Mouse (Mus musculus) CH12.LX (cell line): ENCODE measurements around the gene Adamts7. TPM values are rescaled to one million over a fixed set of nuclear protein-coding genes. Genes with fewer than 3 reads are reported as not detected.

Source experiments
- DNase-seq: peaks from one replicate; pipeline ENCODE4 v3.0.0-alpha.2; 2013; ENCODE audit errors: extremely low read depth
- H3K27ac ChIP-seq: 2 replicates; pipeline ENCODE4 v1.5.1; 2012; ENCODE audit warnings: low read depth, mild to moderate bottlenecking, control low read depth, moderate library complexity; ENCODE audit not compliant: insufficient read depth
- H3K27me3 ChIP-seq: replicated peaks from 2 replicates; pipeline ENCODE3; 2012; ENCODE audit warnings: inconsistent platforms
- H3K36me3 ChIP-seq, 2 experiments: replicated peaks in 1 of 2; 2 replicates each; pipeline versions ENCODE3 to v1.6.1; 2012; ENCODE audit warnings: inconsistent platforms in 1 of 2, low read length in 1 of 2, mild to moderate bottlenecking in 1 of 2, mixed read lengths in 1 of 2, moderate library complexity in 1 of 2; ENCODE audit not compliant: control insufficient read depth in 1 of 2, insufficient read depth in 1 of 2
- H3K4me1 ChIP-seq, 2 experiments: 2 replicates each; pipeline ENCODE4 v1.6.1; 2012; ENCODE audit warnings: inconsistent platforms in 1 of 2, moderate library complexity in 1 of 2; ENCODE audit not compliant: insufficient read depth in 2 of 2, control insufficient read depth in 1 of 2
- H3K4me2 ChIP-seq: 2 replicates; pipeline ENCODE4 v1.6.1; 2012; ENCODE audit warnings: low read depth, mild to moderate bottlenecking, control low read depth; ENCODE audit not compliant: poor library complexity, insufficient read depth, severe bottlenecking
- H3K4me3 ChIP-seq, 3 experiments: fragments of 150-350 bp in 1 of 3; sonication (generic) in 1 of 3; replicated peaks in 1 of 3; 2 replicates each; pipeline versions ENCODE3 to v1.5.1; 2011 to 2012; ENCODE audit warnings: low read depth in 2 of 3, low read length in 2 of 3, mild to moderate bottlenecking in 2 of 3, moderate library complexity in 2 of 3, control low read depth in 1 of 3, improper control_type of control experiment in 1 of 3, inconsistent platforms in 1 of 3, mixed read lengths in 1 of 3; ENCODE audit not compliant: poor library complexity in 1 of 3
- H3K79me2 ChIP-seq: replicated peaks from 2 replicates; pipeline ENCODE4 v1.6.1; 2012; ENCODE audit warnings: mild to moderate bottlenecking, moderate library complexity; ENCODE audit not compliant: control insufficient read depth, poor library complexity, insufficient read depth, severe bottlenecking; ENCODE audit errors: extremely low read depth
- H3K9ac ChIP-seq: 2 replicates; pipeline ENCODE4 v1.6.1; 2012; ENCODE audit warnings: low read depth, mild to moderate bottlenecking, control low read depth, moderate library complexity; ENCODE audit not compliant: insufficient read depth
- H3K9me3 ChIP-seq: replicated peaks from 2 replicates; pipeline ENCODE3; 2012; ENCODE audit warnings: low read length, inconsistent platforms, mixed read lengths
- BHLHE40 ChIP-seq: IDR thresholded peaks from 2 replicates; pipeline ENCODE4 v1.6.1; 2011; ENCODE audit warnings: mild to moderate bottlenecking, low read depth, low read length, improper control_type of control experiment
- CHD1 ChIP-seq: IDR thresholded peaks from 2 replicates; pipeline ENCODE4 v1.6.1; 2012; ENCODE audit warnings: low read depth, low read length, improper control_type of control experiment, inconsistent platforms
- CHD2 ChIP-seq: IDR thresholded peaks from 2 replicates; pipeline ENCODE4 v1.6.1; 2011; ENCODE audit warnings: low read length, improper control_type of control experiment
- CTCF ChIP-seq, 2 experiments: IDR thresholded peaks in 1 of 2; conservative IDR thresholded peaks in 1 of 2; 2 replicates each; pipeline ENCODE4 v1.5.1; 2011 to 2012; ENCODE audit warnings: low read depth in 2 of 2, low read length in 2 of 2, improper control_type of control experiment in 1 of 2, inconsistent platforms in 1 of 2, mild to moderate bottlenecking in 1 of 2, moderate library complexity in 1 of 2
- E2F4 ChIP-seq: IDR thresholded peaks from 2 replicates; pipeline ENCODE4 v1.6.1; 2011; ENCODE audit warnings: low read depth, low read length, improper control_type of control experiment; ENCODE audit not compliant: insufficient replicate concordance
- ELF1 ChIP-seq: IDR thresholded peaks from 2 replicates; pipeline ENCODE4 v1.6.1; 2014; ENCODE audit warnings: low read depth, mild to moderate bottlenecking, inconsistent platforms, low read length, improper control_type of control experiment
- EP300 ChIP-seq: IDR thresholded peaks from 2 replicates; pipeline ENCODE4 v1.6.1; 2011; ENCODE audit warnings: low read length, improper control_type of control experiment
- ETS1 ChIP-seq: conservative IDR thresholded peaks from 2 replicates; pipeline ENCODE4 v1.6.1; 2012; ENCODE audit warnings: low read depth, mild to moderate bottlenecking, inconsistent platforms, low read length, improper control_type of control experiment, moderate library complexity
- GABPA ChIP-seq: IDR thresholded peaks from 2 replicates; pipeline ENCODE4 v1.6.1; 2012; ENCODE audit warnings: low read depth, low read length, improper control_type of control experiment, inconsistent platforms; ENCODE audit not compliant: insufficient replicate concordance
- HCFC1 ChIP-seq: IDR thresholded peaks from 2 replicates; pipeline ENCODE4 v1.6.1; 2012; ENCODE audit warnings: low read depth, mild to moderate bottlenecking, inconsistent platforms, low read length, improper control_type of control experiment
- IRF4 ChIP-seq: IDR thresholded peaks from 2 replicates; pipeline ENCODE4 v1.6.1; 2014; ENCODE audit warnings: low read depth, mild to moderate bottlenecking, inconsistent platforms, low read length, improper control_type of control experiment
- JUN ChIP-seq: IDR thresholded peaks from 2 replicates; pipeline ENCODE4 v1.6.1; 2011; ENCODE audit warnings: low read depth, mild to moderate bottlenecking, low read length, improper control_type of control experiment, moderate library complexity; ENCODE audit not compliant: insufficient read depth
- JUND ChIP-seq: conservative IDR thresholded peaks from 2 replicates; pipeline ENCODE4 v1.6.1; 2011; ENCODE audit warnings: low read depth, low read length, improper control_type of control experiment
- KAT2A ChIP-seq: IDR thresholded peaks from 2 replicates; pipeline ENCODE4 v1.6.1; 2012; ENCODE audit warnings: low read length, improper control_type of control experiment, inconsistent platforms; ENCODE audit not compliant: insufficient replicate concordance
- MAFK ChIP-seq: IDR thresholded peaks from 2 replicates; pipeline ENCODE4 v1.6.1; 2011; ENCODE audit warnings: low read length, improper control_type of control experiment; ENCODE audit not compliant: insufficient replicate concordance
- MAX ChIP-seq: IDR thresholded peaks from 2 replicates; pipeline ENCODE4 v1.6.1; 2011; ENCODE audit warnings: low read length, improper control_type of control experiment
- MAZ ChIP-seq: IDR thresholded peaks from 2 replicates; pipeline ENCODE4 v1.6.1; 2012; ENCODE audit warnings: low read depth, mild to moderate bottlenecking, inconsistent platforms, low read length, improper control_type of control experiment, moderate library complexity
- MEF2A ChIP-seq: IDR thresholded peaks from 2 replicates; pipeline ENCODE4 v1.6.1; 2014; ENCODE audit warnings: low read depth, mild to moderate bottlenecking, inconsistent platforms, low read length, improper control_type of control experiment, borderline replicate concordance
- MXI1 ChIP-seq: IDR thresholded peaks from 2 replicates; pipeline ENCODE4 v1.6.1; 2011; ENCODE audit warnings: mild to moderate bottlenecking, low read depth, low read length, improper control_type of control experiment
- MYC ChIP-seq: IDR thresholded peaks from 2 replicates; pipeline ENCODE4 v1.6.1; 2011; ENCODE audit warnings: low read depth, mild to moderate bottlenecking, improper control_type of control experiment, low read length
- NELFE ChIP-seq: IDR thresholded peaks from 2 replicates; pipeline ENCODE4 v1.6.1; 2011; ENCODE audit warnings: low read depth, low read length, improper control_type of control experiment
- NRF1 ChIP-seq: IDR thresholded peaks from 2 replicates; pipeline ENCODE4 v1.6.1; 2014; ENCODE audit warnings: low read depth, mild to moderate bottlenecking, inconsistent platforms, low read length, improper control_type of control experiment, moderate library complexity
- PAX5 ChIP-seq: IDR thresholded peaks from 2 replicates; pipeline ENCODE4 v1.6.1; 2012; ENCODE audit warnings: low read length, inconsistent platforms, mixed read lengths
- POLR2AphosphoS2 ChIP-seq: IDR thresholded peaks from 2 replicates; pipeline ENCODE4 v1.6.1; 2011; ENCODE audit warnings: low read depth, low read length, improper control_type of control experiment
- RAD21 ChIP-seq: IDR thresholded peaks from 2 replicates; pipeline ENCODE4 v1.6.1; 2011; ENCODE audit warnings: low read depth, mild to moderate bottlenecking, low read length, improper control_type of control experiment, moderate library complexity
- RCOR1 ChIP-seq: conservative IDR thresholded peaks from 2 replicates; pipeline ENCODE4 v1.6.1; 2012; ENCODE audit warnings: low read depth, mild to moderate bottlenecking, inconsistent platforms, low read length, improper control_type of control experiment
- SIN3A ChIP-seq: IDR thresholded peaks from 2 replicates; pipeline ENCODE4 v1.6.1; 2012; ENCODE audit warnings: low read length, improper control_type of control experiment, inconsistent platforms
- SMC3 ChIP-seq: IDR thresholded peaks from 2 replicates; pipeline ENCODE4 v1.6.1; 2011; ENCODE audit warnings: low read depth, low read length, improper control_type of control experiment
- TBP ChIP-seq: conservative IDR thresholded peaks from 2 replicates; pipeline ENCODE4 v1.6.1; 2011; ENCODE audit warnings: low read depth, low read length, improper control_type of control experiment
- TCF12 ChIP-seq: IDR thresholded peaks from 2 replicates; pipeline ENCODE4 v1.6.1; 2014; ENCODE audit warnings: low read depth, mild to moderate bottlenecking, inconsistent platforms, low read length, improper control_type of control experiment
- USF1 ChIP-seq: IDR thresholded peaks from 2 replicates; pipeline ENCODE4 v1.6.1; 2014; ENCODE audit warnings: low read depth, mild to moderate bottlenecking, inconsistent platforms, low read length, improper control_type of control experiment
- ZC3H11A ChIP-seq: IDR thresholded peaks from 2 replicates; pipeline ENCODE4 v1.6.1; 2012; ENCODE audit warnings: low read depth, mild to moderate bottlenecking, inconsistent platforms, low read length, improper control_type of control experiment
- ZMIZ1 ChIP-seq: IDR thresholded peaks from 2 replicates; pipeline ENCODE4 v1.6.1; 2012; ENCODE audit warnings: low read depth, mild to moderate bottlenecking, inconsistent platforms, low read length, improper control_type of control experiment
- ZNF384 ChIP-seq: IDR thresholded peaks from 2 replicates; pipeline ENCODE4 v1.6.1; 2012; ENCODE audit warnings: low read depth, low read length, improper control_type of control experiment, inconsistent platforms
- dilution Hi-C: fragments of 300-500 bp; cut with MboI; formaldehyde crosslinking; loops from 2 replicates; pipeline ENCODE4 v1.14.3; 2020; ENCODE audit warnings: low sequenced_read_pairs; ENCODE audit not compliant: extremely low pct_unique_long_range_greater_than_20kb, extremely low pct_ligation_motif_present
- in situ Hi-C: fragments of 300-500 bp; cut with MboI; formaldehyde crosslinking; loops from 3 replicates; pipeline ENCODE4 v1.14.3; 2019; ENCODE audit warnings: low sequenced_read_pairs, low pct_ligation_motif_present, low pct_unique_long_range_greater_than_20kb, mixed read lengths
- polyA plus RNA-seq: library from polyadenylated mRNA; unstranded; fragments of >175 nt; gene quantifications from 2 replicates; pipeline ENCODE4 v1.2.1, GENCODE M21; 2012; ENCODE audit warnings: low read depth; ENCODE audit not compliant: insufficient read length
- total RNA-seq, 2 experiments: library from RNA; depleted of rRNA; stranded (reverse); fragments of 300-350 nt in 1 of 2; fragments of >200 nt in 1 of 2; gene quantifications; 2 replicates each; pipeline ENCODE4 v1.2.3; 2012 to 2014

The Adamts7 gene
- total and polyA plus RNA-seq, 3 experiments, result 4.7 to 15.7 (median 9.2) TPM

GRCm38 (mm10) chr9:90113651-90114566 lies 49.0 kb upstream of the Adamts7 start:
- dilution Hi-C loops (no loop called here), in situ Hi-C loops (loop anchor here (5.0 kb wide), 1 partner anchor 83 kb away; no protein-coding TSS in a partner anchor)
- Histone ChIP-seq H3K27me3 (no peaks in the 10 kb centered on the region), H3K9ac (peak overlapping the region; percentile 91), H3K9me3 (no peaks in the 10 kb centered on the region), H3K4me1 (peaks cover 0 to 31% of the 10 kb centered on the region in 2 experiments; a peak in 3 of 4 replicates), H3K4me2 (no peak overlapping the region), H3K79me2 (peaks cover 47% of the 10 kb centered on the region), H3K4me3 (peak overlapping the region; percentile 86 to 99 (median 89)), H3K36me3 (peaks cover 4 to 8% of the 10 kb centered on the region in 2 experiments), H3K27ac (peak overlapping the region; percentile 94)
- peak; percentile 87 for DNase-seq
- TF ChIP-seq MYC, result peak; percentile 88
- TF ChIP-seq CHD2, result peak; percentile 59; the same call in 1 of the 2 replicates
- no peak; the same call in 1 of the 2 replicates for TF ChIP-seq CHD1
- TF ChIP-seq NRF1, result peak; percentile 87
- TF ChIP-seq JUND, result 0 out of 2 replicates have a peak, but pooled peaks have one; percentile 24
- TF ChIP-seq PAX5, result no peak
- peak; percentile 37 for TF ChIP-seq SMC3
- 0 out of 2 replicates have a peak, but pooled peaks have one; percentile 37 for TF ChIP-seq TBP
- TF ChIP-seq MAX, result peak; percentile 92
- TF ChIP-seq ZNF384, result peak; percentile 87
- peak in 1 of 2 experiments; percentile 81; a peak in 2 of 4 replicates for TF ChIP-seq CTCF (conservative IDR thresholded peaks at IDR 0.05 in 1 of 2, IDR thresholded peaks at IDR 0.05 in 1 of 2; ENCODE audit: low read depth in 2 of 2, low read length in 2 of 2)
- TF ChIP-seq MAFK, result 0 out of 2 replicates have a peak, but pooled peaks have one; percentile 15
- TF ChIP-seq ZC3H11A, result no peak
- no peak for TF ChIP-seq GABPA
- peak; percentile 26; the same call in 1 of the 2 replicates for TF ChIP-seq EP300
- TF ChIP-seq KAT2A, result 0 out of 2 replicates have a peak, but pooled peaks have one; percentile 52
- peak; percentile 93 for TF ChIP-seq MXI1
- peak; percentile 79 for TF ChIP-seq IRF4
- TF ChIP-seq NELFE, result no peak; the same call in 1 of the 2 replicates
- TF ChIP-seq RAD21, result no peak; the same call in 1 of the 2 replicates
- TF ChIP-seq USF1, result peak; percentile 29; the same call in 1 of the 2 replicates
- TF ChIP-seq TCF12, result peak; percentile 90
- TF ChIP-seq RCOR1, result peak; percentile 99
- TF ChIP-seq E2F4, result peak; percentile 78; the same call in 1 of the 2 replicates
- peak; percentile 97 for TF ChIP-seq SIN3A
- TF ChIP-seq BHLHE40, result peak; percentile 84
- no peak for TF ChIP-seq POLR2AphosphoS2
- TF ChIP-seq HCFC1, result peak; percentile 78
- peak; percentile 56 for TF ChIP-seq ETS1
- TF ChIP-seq MAZ, result peak; percentile 82; the same call in 1 of the 2 replicates
- TF ChIP-seq ELF1, result peak; percentile 59; the same call in 1 of the 2 replicates
- TF ChIP-seq ZMIZ1, result no peak; the same call in 1 of the 2 replicates
- TF ChIP-seq JUN, result no peak
- TF ChIP-seq MEF2A, result peak; percentile 77
